Mouse (Mus musculus) E14TG2a.4 (cell line): ENCODE measurements at regions not wholly inside any gene's neighbourhood (a gene's known extent, or its start where the extent isn't known, plus 50 kb on each side); places are given as distances from the start of the nearest gene placed in this dataset.

Source experiments
- CTCF ChIP-seq: conservative IDR thresholded peaks from 2 replicates; pipeline ENCODE4 v1.5.1; 2014; ENCODE audit warnings: low read length
- NANOG ChIP-seq: IDR thresholded peaks from 2 replicates; pipeline ENCODE4 v1.6.1; 2014; ENCODE audit warnings: borderline replicate concordance, low read length, mixed read lengths
- POU5F1 ChIP-seq: IDR thresholded peaks from 2 replicates; pipeline ENCODE4 v1.6.1; 2014; ENCODE audit warnings: low read length, borderline replicate concordance

DNA sequence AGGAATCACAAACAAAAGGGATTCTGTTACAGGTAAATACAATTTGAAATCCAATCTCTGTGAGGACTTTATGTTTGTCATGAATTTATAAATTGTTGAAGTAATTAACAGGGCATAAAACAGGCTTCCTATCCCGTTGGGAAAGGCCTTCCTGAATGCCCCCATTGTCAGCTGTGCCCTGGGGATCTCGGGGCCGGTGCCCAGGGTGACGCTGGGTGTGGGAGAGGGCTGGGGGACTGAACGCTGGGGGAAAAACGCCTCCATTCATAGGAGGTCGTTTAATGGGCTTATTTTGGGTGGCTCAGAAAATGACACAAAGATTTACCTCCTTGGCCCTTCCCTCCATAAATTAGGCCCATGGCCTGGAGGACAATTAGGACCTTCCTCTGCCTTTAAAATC lies 250.7 kb downstream of the Gm12728 start:
- TF ChIP-seq CTCF (no peak), POU5F1 (no peak), NANOG (no peak)
